Mouse (Mus musculus) neural tube, embryonic 14.5 days (tissue): ENCODE measurements around the gene Oxld1. TPM values are rescaled to one million over a fixed set of nuclear protein-coding genes. Genes with fewer than 3 reads are reported as not detected.

ENCODE experiments used
- ATAC-seq: fragments of 200-750 bp; cut with Nextera tagmentation; 2 replicates; pipeline ENCODE4 v1.8.0; 2017; ENCODE audit warnings: low read depth, mild to moderate bottlenecking, moderate TSS enrichment, moderate library complexity
- H3K27ac ChIP-seq: fragments of 300-500 bp; sonication (generic); 2 replicates; pipeline ENCODE4 v1.5.1; 2014; ENCODE audit warnings: low read depth, mild to moderate bottlenecking, control low read depth, low read length, moderate library complexity, mixed read lengths
- H3K27me3 ChIP-seq: fragments of 300-500 bp; sonication (generic); 2 replicates; pipeline ENCODE4 v1.6.1; 2014; ENCODE audit warnings: low read length; ENCODE audit not compliant: control insufficient read depth, insufficient read depth
- H3K36me3 ChIP-seq: fragments of 300-500 bp; sonication (generic); 2 replicates; pipeline ENCODE4 v1.6.1; 2014; ENCODE audit warnings: low read length, mixed read lengths; ENCODE audit not compliant: control insufficient read depth, insufficient read depth
- H3K4me1 ChIP-seq: fragments of 300-500 bp; sonication (generic); 2 replicates; pipeline ENCODE4 v1.6.1; 2014; ENCODE audit warnings: low read length; ENCODE audit not compliant: control insufficient read depth, insufficient read depth
- H3K4me2 ChIP-seq: fragments of 300-500 bp; sonication (generic); 2 replicates; pipeline ENCODE4 v1.6.1; 2014; ENCODE audit warnings: mild to moderate bottlenecking, low read depth, low read length, control low read depth
- H3K4me3 ChIP-seq: fragments of 300-500 bp; sonication (generic); 2 replicates; pipeline ENCODE4 v1.5.1; 2014; ENCODE audit warnings: low read depth, low read length, control low read depth, mixed read lengths
- H3K9ac ChIP-seq: fragments of 300-500 bp; sonication (generic); replicated peaks from 2 replicates; pipeline ENCODE4 v1.6.1; 2014; ENCODE audit warnings: low read depth, mild to moderate bottlenecking, control low read depth, low read length, mixed read lengths
- H3K9me3 ChIP-seq: fragments of 300-500 bp; sonication (generic); 2 replicates; pipeline ENCODE4 v1.6.1; 2016; ENCODE audit warnings: low read length; ENCODE audit not compliant: control insufficient read depth
- WGBS: fragments of 180-500 bp; shearing (Covaris S2); extraction: QIAGEN DNeasy Blood & Tissue Kit; methylation state at CpG from one replicate; pipeline ENCODE4 v1.1.7; 2014; 5-methylcytosine and 5-hydroxymethylcytosine counted together
- polyA plus RNA-seq: library from polyadenylated mRNA; unstranded; fragments of >200 nt; fragmentation: Nextera tagmentation; extraction: Ambion mirVana; gene quantifications from 2 replicates; pipeline ENCODE4 v1.2.1, GENCODE M21; 2014

Gene Oxld1
- polyA plus RNA-seq, 1 experiment from 2014 or later = 12.9 TPM

DNA sequence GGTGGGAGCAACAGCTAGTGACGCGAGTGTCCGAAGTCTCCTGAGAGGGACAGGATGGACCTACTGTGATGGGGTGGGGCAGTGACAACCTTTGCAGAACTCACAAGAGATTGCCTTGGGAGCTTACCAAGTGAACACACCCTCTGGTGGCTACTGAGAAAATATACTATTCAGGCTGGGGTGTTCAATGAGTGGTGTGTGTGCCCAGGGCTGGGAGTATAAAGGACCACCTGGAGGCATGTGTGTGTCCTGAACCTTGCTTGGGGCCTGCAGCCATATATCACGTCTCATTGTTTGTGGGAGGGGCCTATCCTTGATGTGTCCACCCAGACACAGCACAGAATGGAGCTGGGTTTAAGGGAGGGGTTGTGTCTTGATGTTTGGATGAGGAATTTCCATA is 30.6 kb upstream of the Oxld1 start:
- H3K27me3 ChIP-seq = no peaks in the 10 kb centered on the region
- 81% methylated on average over 4 of the region's 4 CpGs for WGBS
- no peak overlapping the region for H3K4me2 ChIP-seq
- H3K9me3 ChIP-seq = no peaks in the 10 kb centered on the region
- H3K27ac ChIP-seq = no peak overlapping the region
- no peak for ATAC-seq
- H3K4me1 ChIP-seq = peaks cover 33% of the 10 kb centered on the region
- H3K4me3 ChIP-seq = no peak overlapping the region
- no peak overlapping the region for H3K9ac ChIP-seq
- H3K36me3 ChIP-seq = peaks cover 28% of the 10 kb centered on the region

- Histone ChIP-seq H3K36me3 (peaks cover 46% of the 10 kb centered on the region), H3K9me3 (no peaks in the 10 kb centered on the region), H3K27ac (no peak overlapping the region; the same call in 1 of the 2 replicates), H3K4me3 (peak overlapping the region; percentile 94), H3K4me2 (peak overlapping the region; percentile 94), H3K9ac (peak overlapping the region; percentile 81), H3K4me1 (peaks cover 11% of the 10 kb centered on the region), H3K27me3 (no peaks in the 10 kb centered on the region)
- 13% methylated on average over 10 of the region's 10 CpGs for WGBS
- no peak for ATAC-seq
Observed at GRCm38 (mm10) chr11:120485251-120485650, 27.4 kb upstream of the Oxld1 start.

- H3K36me3 ChIP-seq = peaks cover 53% of the 10 kb centered on the region
- H3K4me1 ChIP-seq = peaks cover 11% of the 10 kb centered on the region
- H3K9me3 ChIP-seq = no peaks in the 10 kb centered on the region
- WGBS = under 1% methylated on average over 55 of the region's 60 CpGs
- H3K9ac ChIP-seq = peak within 1 kb of the TSS; percentile 81
- peak; percentile 95 for ATAC-seq
- H3K4me3 ChIP-seq = peak within 1 kb of the TSS; percentile 94
- H3K4me2 ChIP-seq = peak within 1 kb of the TSS; percentile 94
- peak within 1 kb of the TSS; percentile 90 for H3K27ac ChIP-seq
- no peaks in the 10 kb centered on the region for H3K27me3 ChIP-seq
Observed at GRCm38 (mm10) chr11:120484265-120484981, 26.6 kb upstream of the Oxld1 start, which contains the start of gene Mrpl12. Mrpl12 (plus strand) TSS chr11:120484613.

DNA sequence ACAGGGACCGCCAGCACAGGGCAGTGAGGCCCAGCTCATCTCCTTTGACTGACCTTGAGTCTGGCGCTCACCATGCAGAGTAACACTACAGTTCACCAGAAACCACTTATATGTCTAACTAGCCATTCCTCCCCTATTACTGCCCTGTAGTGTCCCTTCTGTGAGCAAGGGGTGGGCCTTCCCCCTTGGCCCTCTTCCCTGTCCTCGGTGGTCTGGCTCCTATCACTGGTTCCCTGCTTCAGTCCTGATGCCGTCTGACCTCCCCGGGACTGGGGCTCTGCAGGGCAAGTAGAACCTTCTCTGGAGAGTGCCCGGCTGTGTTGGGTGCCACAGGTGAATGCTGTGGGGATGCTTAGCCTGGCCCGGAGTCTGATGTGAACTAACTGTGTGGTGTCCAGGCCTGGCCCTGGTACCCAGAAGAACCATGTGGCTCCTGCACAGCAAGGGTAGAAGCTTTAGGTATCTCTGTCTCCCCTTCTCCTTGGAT is 25.6 kb upstream of the Oxld1 start:
- Histone ChIP-seq H3K36me3 (peaks cover 56% of the 10 kb centered on the region), H3K9ac (no peak overlapping the region; the same call in 1 of the 2 replicates), H3K27ac (peak overlapping the region; percentile 90; the same call in 1 of the 2 replicates), H3K9me3 (no peaks in the 10 kb centered on the region), H3K4me3 (peak overlapping the region; percentile 94; the same call in 1 of the 2 replicates), H3K27me3 (no peaks in the 10 kb centered on the region), H3K4me1 (peaks cover 11% of the 10 kb centered on the region), H3K4me2 (peak overlapping the region; percentile 94; the same call in 1 of the 2 replicates)
- ATAC-seq = no peak
- WGBS = 94% methylated on average over 7 of the region's 7 CpGs

GRCm38 (mm10) chr11:120472052-120472451 is 14.2 kb upstream of the Oxld1 start:
- H3K36me3 ChIP-seq = peaks cover 63% of the 10 kb centered on the region
- no peak overlapping the region for H3K4me2 ChIP-seq
- ATAC-seq = no peak
- H3K27ac ChIP-seq = no peak overlapping the region
- peaks cover 6% of the 10 kb centered on the region; the same call in 1 of the 2 replicates for H3K4me1 ChIP-seq
- H3K27me3 ChIP-seq = no peaks in the 10 kb centered on the region
- no peaks in the 10 kb centered on the region for H3K9me3 ChIP-seq
- WGBS = 97% methylated on average over 6 of the region's 6 CpGs
- no peak overlapping the region for H3K9ac ChIP-seq
- H3K4me3 ChIP-seq = no peak overlapping the region

DNA sequence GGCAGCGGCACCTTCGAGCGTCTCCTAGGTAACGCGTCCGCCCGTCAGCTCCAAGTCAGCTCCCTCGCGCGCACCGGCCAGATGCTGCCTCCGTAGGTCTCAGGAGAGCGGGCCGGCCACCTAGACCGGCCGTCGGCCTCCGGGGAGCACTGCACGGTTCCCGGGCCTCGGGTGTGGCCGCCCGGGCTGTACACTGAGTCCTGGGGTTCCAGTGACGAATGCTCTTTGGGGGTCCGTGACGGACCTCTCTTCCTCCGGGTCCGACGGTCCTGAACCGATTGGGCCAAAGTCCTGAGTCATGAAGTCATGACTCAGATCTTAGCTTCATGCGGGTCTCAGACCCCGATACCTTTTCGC is 9.8 kb upstream of the Oxld1 start:
- H3K9ac ChIP-seq = peak overlapping the region; percentile 59
- H3K4me1 ChIP-seq = peaks cover 20% of the 10 kb centered on the region
- peak overlapping the region; percentile 77 for H3K4me3 ChIP-seq
- H3K9me3 ChIP-seq = no peaks in the 10 kb centered on the region
- no peak overlapping the region for H3K27ac ChIP-seq
- peaks cover 44% of the 10 kb centered on the region for H3K36me3 ChIP-seq
- peak overlapping the region; percentile 56 for H3K4me2 ChIP-seq
- peak; percentile 57 for ATAC-seq
- WGBS = under 1% methylated on average over 33 of the region's 33 CpGs
- H3K27me3 ChIP-seq = no peaks in the 10 kb centered on the region

GRCm38 (mm10) chr11:120467051-120467735 is 9.3 kb upstream of the Oxld1 start, which contains the start of gene Arl16:
Arl16 (minus strand) TSS chr11:120467607.
- H3K27ac ChIP-seq = peak within 1 kb of the TSS; percentile 80
- H3K4me3 ChIP-seq = peak within 1 kb of the TSS; percentile 77
- no peaks in the 10 kb centered on the region for H3K9me3 ChIP-seq
- no peaks in the 10 kb centered on the region for H3K27me3 ChIP-seq
- peaks cover 43% of the 10 kb centered on the region for H3K36me3 ChIP-seq
- H3K9ac ChIP-seq = peak within 1 kb of the TSS; percentile 74
- H3K4me1 ChIP-seq = peaks cover 20% of the 10 kb centered on the region
- ATAC-seq = peak; percentile 100
- peak within 1 kb of the TSS; percentile 63 for H3K4me2 ChIP-seq
- under 1% methylated on average over 54 of the region's 54 CpGs for WGBS

DNA sequence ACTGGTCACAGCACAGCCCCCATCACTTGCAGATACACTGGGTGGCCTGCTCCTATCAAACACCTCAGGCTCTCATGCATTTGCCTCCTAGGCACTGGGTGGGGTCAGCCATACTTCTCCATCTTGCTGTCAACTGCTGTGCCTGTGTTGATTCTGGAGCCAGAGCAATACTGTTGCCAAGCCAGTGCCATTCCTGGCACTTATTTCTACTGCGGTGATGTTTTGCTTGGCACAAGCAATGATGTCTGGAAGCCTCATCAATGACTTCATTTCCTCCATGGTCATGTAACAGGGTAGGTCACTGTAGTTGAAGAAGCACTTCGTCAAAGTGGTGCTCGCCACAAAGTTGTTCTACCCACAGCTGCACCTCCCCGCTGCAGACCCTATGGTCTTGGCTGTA is 7.7 kb upstream of the Oxld1 start:
- peaks cover 20% of the 10 kb centered on the region for H3K4me1 ChIP-seq
- H3K9ac ChIP-seq = no peak overlapping the region
- no peaks in the 10 kb centered on the region for H3K27me3 ChIP-seq
- H3K36me3 ChIP-seq = peaks cover 40% of the 10 kb centered on the region
- ATAC-seq = no peak
- H3K9me3 ChIP-seq = no peaks in the 10 kb centered on the region
- H3K4me3 ChIP-seq = 0 out of 2 replicates have a peak overlapping the region, but pooled peaks have one; percentile 77
- H3K4me2 ChIP-seq = peak overlapping the region; percentile 63; the same call in 1 of the 2 replicates
- H3K27ac ChIP-seq = no peak overlapping the region
- WGBS = 91% methylated on average over 4 of the region's 4 CpGs

- H3K36me3 ChIP-seq = peaks cover 31% of the 10 kb centered on the region
- H3K9me3 ChIP-seq = no peaks in the 10 kb centered on the region
- peaks cover 20% of the 10 kb centered on the region for H3K4me1 ChIP-seq
- no peak overlapping the region for H3K4me3 ChIP-seq
- H3K9ac ChIP-seq = no peak overlapping the region
- ATAC-seq = no peak
- no peak overlapping the region for H3K4me2 ChIP-seq
- H3K27me3 ChIP-seq = no peaks in the 10 kb centered on the region
- H3K27ac ChIP-seq = no peak overlapping the region
- 92% methylated on average over 5 of the region's 5 CpGs for WGBS
Observed at GRCm38 (mm10) chr11:120464365-120464764, 6.5 kb upstream of the Oxld1 start.
